Mouse (Mus musculus): ENCODE measurements around the gene Gm45062. TPM values are rescaled to one million over a fixed set of nuclear protein-coding genes. Genes with fewer than 3 reads are reported as not detected.

Gm45062 gene
- total and polyA plus RNA-seq, 3 experiments: 2.7 to 4.1 (median 3.2) TPM

GRCm38 (mm10) chr6:8433179-8433578 is 173.9 kb downstream of the Gm45062 start:
- H3K4me3 ChIP-seq (replicated peaks in 1 of 3; ENCODE audit: low read depth in 2 of 3, low read length in 2 of 3, poor library complexity in 1 of 3): no peak overlapping the region
- dilution Hi-C loops (cut with MboI; ENCODE audit: extremely low pct_ligation_motif_present, extremely low pct_unique_long_range_greater_than_20kb, low sequenced_read_pairs): no loop called here
- H3K9me3 ChIP-seq (replicated peaks; ENCODE audit: low read length): no peaks in the 10 kb centered on the region
- in situ Hi-C loops (cut with MboI; ENCODE audit: low pct_ligation_motif_present, low pct_unique_long_range_greater_than_20kb, low sequenced_read_pairs): no loop called here
- no peaks in the 10 kb centered on the region for H3K79me2 ChIP-seq (replicated peaks; ENCODE audit: control insufficient read depth, extremely low read depth, insufficient read depth, poor library complexity, severe bottlenecking)
- no peak overlapping the region for H3K27ac ChIP-seq (ENCODE audit: insufficient read depth, low read depth)
- no peak overlapping the region for H3K9ac ChIP-seq (ENCODE audit: insufficient read depth, low read depth)
- H3K4me2 ChIP-seq (ENCODE audit: insufficient read depth, low read depth, poor library complexity, severe bottlenecking): no peak overlapping the region
- no peak for DNase-seq (ENCODE audit: extremely low read depth)
- no peaks in the 10 kb centered on the region for H3K27me3 ChIP-seq (replicated peaks)
- H3K4me1 ChIP-seq (ENCODE audit: control insufficient read depth in 1 of 2, insufficient read depth in 2 of 2): peaks cover 9 to 11% of the 10 kb centered on the region in 2 experiments; a peak in 3 of 4 replicates
- H3K36me3 ChIP-seq (replicated peaks in 1 of 2; ENCODE audit: control insufficient read depth in 1 of 2, insufficient read depth in 1 of 2, low read length in 1 of 2): peaks cover 0 to 6% of the 10 kb centered on the region in 2 experiments
- TF ChIP-seq CTCF (conservative IDR thresholded peaks at IDR 0.05 in 1 of 2, IDR thresholded peaks at IDR 0.05 in 1 of 2; ENCODE audit: low read depth in 2 of 2, low read length in 2 of 2) (no peak), ZMIZ1 (IDR thresholded peaks at IDR 0.05; ENCODE audit: low read depth, low read length) (no peak), JUND (conservative IDR thresholded peaks at IDR 0.05; ENCODE audit: low read depth, low read length) (no peak), CHD2 (IDR thresholded peaks at IDR 0.05; ENCODE audit: low read length) (no peak), SIN3A (IDR thresholded peaks at IDR 0.05; ENCODE audit: low read length) (no peak), RCOR1 (conservative IDR thresholded peaks at IDR 0.05; ENCODE audit: low read depth, low read length) (no peak), ZNF384 (IDR thresholded peaks at IDR 0.05; ENCODE audit: low read depth, low read length) (no peak), TBP (conservative IDR thresholded peaks at IDR 0.05; ENCODE audit: low read depth, low read length) (no peak), E2F4 (IDR thresholded peaks at IDR 0.05; ENCODE audit: insufficient replicate concordance, low read depth, low read length) (no peak), USF1 (IDR thresholded peaks at IDR 0.05; ENCODE audit: low read depth, low read length) (no peak), MXI1 (IDR thresholded peaks at IDR 0.05; ENCODE audit: low read depth, low read length) (no peak), POLR2A (IDR thresholded peaks at IDR 0.05; ENCODE audit: low read depth, low read length) (no peak), UBTF (IDR thresholded peaks at IDR 0.05; ENCODE audit: low read depth, low read length) (no peak), MYC (IDR thresholded peaks at IDR 0.05; ENCODE audit: low read depth, low read length) (no peak), ELF1 (IDR thresholded peaks at IDR 0.05; ENCODE audit: low read depth, low read length) (no peak), MAFK (IDR thresholded peaks at IDR 0.05; ENCODE audit: insufficient replicate concordance, low read length) (no peak), NRF1 (IDR thresholded peaks at IDR 0.05; ENCODE audit: low read depth, low read length) (no peak), ETS1 (conservative IDR thresholded peaks at IDR 0.05; ENCODE audit: low read depth, low read length) (no peak), HCFC1 (IDR thresholded peaks at IDR 0.05; ENCODE audit: low read depth, low read length) (no peak), KAT2A (IDR thresholded peaks at IDR 0.05; ENCODE audit: insufficient replicate concordance, low read length) (no peak)

- H3K4me2 ChIP-seq (ENCODE audit: insufficient read depth, low read depth, poor library complexity, severe bottlenecking): no peak overlapping the region
- no peaks in the 10 kb centered on the region for H3K27me3 ChIP-seq (replicated peaks)
- dilution Hi-C loops (cut with MboI; ENCODE audit: extremely low pct_ligation_motif_present, extremely low pct_unique_long_range_greater_than_20kb, low sequenced_read_pairs) (no loop called here), in situ Hi-C loops (cut with MboI; ENCODE audit: low pct_ligation_motif_present, low pct_unique_long_range_greater_than_20kb, low sequenced_read_pairs) (no loop called here)
- no peak overlapping the region for H3K9ac ChIP-seq (ENCODE audit: insufficient read depth, low read depth)
- H3K36me3 ChIP-seq (replicated peaks in 1 of 2; ENCODE audit: control insufficient read depth in 1 of 2, insufficient read depth in 1 of 2, low read length in 1 of 2): peaks cover 0 to 2% of the 10 kb centered on the region in 2 experiments
- H3K4me3 ChIP-seq (replicated peaks in 1 of 3; ENCODE audit: low read depth in 2 of 3, low read length in 2 of 3, poor library complexity in 1 of 3): no peak overlapping the region
- TF ChIP-seq MYC (IDR thresholded peaks at IDR 0.05; ENCODE audit: low read depth, low read length) (no peak), POLR2A (IDR thresholded peaks at IDR 0.05; ENCODE audit: low read depth, low read length) (no peak), JUN (IDR thresholded peaks at IDR 0.05; ENCODE audit: insufficient read depth, low read depth, low read length) (no peak), USF1 (IDR thresholded peaks at IDR 0.05; ENCODE audit: low read depth, low read length) (no peak), TBP (conservative IDR thresholded peaks at IDR 0.05; ENCODE audit: low read depth, low read length) (no peak), ZMIZ1 (IDR thresholded peaks at IDR 0.05; ENCODE audit: low read depth, low read length) (no peak), HCFC1 (IDR thresholded peaks at IDR 0.05; ENCODE audit: low read depth, low read length) (no peak), ZNF384 (IDR thresholded peaks at IDR 0.05; ENCODE audit: low read depth, low read length) (no peak), MXI1 (IDR thresholded peaks at IDR 0.05; ENCODE audit: low read depth, low read length) (no peak), EP300 (IDR thresholded peaks at IDR 0.05; ENCODE audit: low read length) (no peak), SMC3 (IDR thresholded peaks at IDR 0.05; ENCODE audit: low read depth, low read length) (no peak)
- peaks cover 5 to 9% of the 10 kb centered on the region in 2 experiments; a peak in 3 of 4 replicates for H3K4me1 ChIP-seq (ENCODE audit: control insufficient read depth in 1 of 2, insufficient read depth in 2 of 2)
- DNase-seq (ENCODE audit: extremely low read depth): no peak
- no peaks in the 10 kb centered on the region for H3K79me2 ChIP-seq (replicated peaks; ENCODE audit: control insufficient read depth, extremely low read depth, insufficient read depth, poor library complexity, severe bottlenecking)
- H3K27ac ChIP-seq (ENCODE audit: insufficient read depth, low read depth): no peak overlapping the region
- no peaks in the 10 kb centered on the region for H3K9me3 ChIP-seq (replicated peaks; ENCODE audit: low read length)
These were observed 178.7 kb downstream of the Gm45062 start for GRCm38 (mm10) chr6:8437937-8438336.
